Comparison of ENCODE assay signal across 9 mouse cellular contexts in genomic region chr12:35674487-35674886, GRCm38 (mm10).
DNase-seq lines count a peak whose midpoint lies in the region; ATAC-seq and TF ChIP-seq lines count a peak whose summit lies in the region.
"Had no signal": no experiment of that assay in that cellular context is flagged by ENCODE, and none has a peak within 500 bp of the region (broad histone marks: within the 10 kb centered on the region; RNA-seq: fewer than 3 reads in every experiment).

No protein-coding gene starts in this region.

- no peaks in the 10 kb centered on the region for H3K4me1 ChIP-seq in kidney, embryonic 15.5 days
- H3K4me1 ChIP-seq in MEL (ENCODE audit: control insufficient read depth in 1 of 2, insufficient read depth in 2 of 2, low read length in 2 of 2) = no peaks in the 10 kb centered on the region
- H3K4me1 ChIP-seq in kidney, postnatal 0 days (replicated peaks; ENCODE audit: insufficient read depth, low read length) = no peaks in the 10 kb centered on the region
- no peaks in the 10 kb centered on the region for H3K4me1 ChIP-seq in lung, embryonic 14.5 days (ENCODE audit: insufficient read depth)
- H3K4me1 ChIP-seq: embryonic facial prominence, embryonic 13.5 days had no signal

- no peaks in the 10 kb centered on the region for H3K27me3 ChIP-seq in kidney, embryonic 15.5 days
- no peaks in the 10 kb centered on the region for H3K27me3 ChIP-seq in MEL (ENCODE audit: control insufficient read depth in 1 of 2, insufficient read depth in 2 of 2, low read length in 2 of 2)
- H3K27me3 ChIP-seq in kidney, postnatal 0 days (ENCODE audit: insufficient read depth, low read length) = no peaks in the 10 kb centered on the region
- no peaks in the 10 kb centered on the region for H3K27me3 ChIP-seq in lung, embryonic 14.5 days (ENCODE audit: insufficient read depth, low read length)
- H3K27me3 ChIP-seq: embryonic facial prominence, embryonic 13.5 days had no signal

- no peaks in the 10 kb centered on the region for H3K9me3 ChIP-seq in kidney, embryonic 15.5 days (replicated peaks)
- no peaks in the 10 kb centered on the region for H3K9me3 ChIP-seq in MEL (replicated peaks; ENCODE audit: insufficient read depth, low read length)
- no peaks in the 10 kb centered on the region for H3K9me3 ChIP-seq in kidney, postnatal 0 days (replicated peaks; ENCODE audit: low read length)
- no peaks in the 10 kb centered on the region for H3K9me3 ChIP-seq in lung, embryonic 14.5 days (ENCODE audit: low read depth, low read length)
- H3K9me3 ChIP-seq: embryonic facial prominence, embryonic 13.5 days had no signal

- no peak for TF ChIP-seq RAD21 in MEL (IDR thresholded peaks at IDR 0.05; ENCODE audit: low read depth, low read length)

- no peak overlapping the region for H3K4me2 ChIP-seq in kidney, embryonic 15.5 days
- no peak overlapping the region for H3K4me2 ChIP-seq in kidney, postnatal 0 days (ENCODE audit: low read length)
- no peak overlapping the region for H3K4me2 ChIP-seq in lung, embryonic 14.5 days
- H3K4me2 ChIP-seq: embryonic facial prominence, embryonic 13.5 days had no signal

- TF ChIP-seq CTCF in MEL (IDR thresholded peaks at IDR 0.05 in 2 of 3, conservative IDR thresholded peaks at IDR 0.05 in 1 of 3; ENCODE audit: control insufficient read depth in 1 of 3, insufficient read depth in 1 of 3, low read depth in 2 of 3, low read length in 3 of 3, poor library complexity in 1 of 3, severe bottlenecking in 1 of 3) = 0 out of 6 replicates have a peak, but pooled peaks of 1 of the 3 experiments have one; percentile 9
- peak; percentile 61 for TF ChIP-seq CTCF in kidney, postnatal 0 days (IDR thresholded peaks at IDR 0.05; ENCODE audit: low read depth)
- TF ChIP-seq CTCF in lung, embryonic 14.5 days (IDR thresholded peaks at IDR 0.05; ENCODE audit: low read depth) = peak; percentile 40; the same call in 1 of the 2 replicates

- DNase-seq in kidney, adult 11 months = peak; percentile 26
- DNase-seq in MEL (ENCODE audit: low read depth, low spot score) = peak; percentile 3
- DNase-seq in c-Kit-positive CD71-positive TER-119-positive erythroid progenitor cells, embryonic 14.5 days (ENCODE audit: low spot score) = peak; percentile 3
- peak; percentile 54 for DNase-seq in kidney, postnatal 0 days (ENCODE audit: low spot score)
- peak; percentile 70 for DNase-seq in lung, embryonic 14.5 days
- peak; percentile 19 for DNase-seq in telencephalon, adult 2 months (ENCODE audit: low read depth, low spot score)

- no peak for TF ChIP-seq EP300 in MEL (IDR thresholded peaks at IDR 0.05; ENCODE audit: low read depth in 1 of 2, low read length in 2 of 2)

- no peak for TF ChIP-seq POLR2A in MEL (IDR thresholded peaks at IDR 0.05; ENCODE audit: control insufficient read depth in 1 of 2, insufficient read depth in 1 of 2, low read depth in 1 of 2, low read length in 2 of 2, poor library complexity in 1 of 2)

- no peaks in the 10 kb centered on the region for H3K36me3 ChIP-seq in kidney, embryonic 15.5 days
- no peaks in the 10 kb centered on the region for H3K36me3 ChIP-seq in MEL (ENCODE audit: control insufficient read depth in 1 of 2, insufficient read depth in 2 of 2, low read length in 2 of 2)
- no peaks in the 10 kb centered on the region for H3K36me3 ChIP-seq in kidney, postnatal 0 days (ENCODE audit: insufficient read depth, low read length)
- H3K36me3 ChIP-seq in lung, embryonic 14.5 days (ENCODE audit: insufficient read depth) = no peaks in the 10 kb centered on the region
- H3K36me3 ChIP-seq: embryonic facial prominence, embryonic 13.5 days had no signal

- no peak overlapping the region for H3K9ac ChIP-seq in kidney, embryonic 15.5 days
- H3K9ac ChIP-seq in MEL (ENCODE audit: control insufficient read depth, low read depth, low read length, poor library complexity, severe bottlenecking) = no peak overlapping the region
- no peak overlapping the region for H3K9ac ChIP-seq in kidney, postnatal 0 days (ENCODE audit: low read depth, low read length)
- H3K9ac ChIP-seq in lung, embryonic 14.5 days = no peak overlapping the region
- H3K9ac ChIP-seq: embryonic facial prominence, embryonic 13.5 days had no signal

- H3K79me2 ChIP-seq in MEL (ENCODE audit: control insufficient read depth, insufficient read depth, low read length, poor library complexity) = no peaks in the 10 kb centered on the region

- WGBS in kidney, embryonic 15.5 days = 54% methylated on average over 6 of the region's 6 CpGs
- 59% methylated on average over 6 of the region's 6 CpGs for WGBS in kidney, postnatal 0 days
- 53% methylated on average over 6 of the region's 6 CpGs for WGBS in lung, embryonic 14.5 days

- no peak overlapping the region for H3K4me3 ChIP-seq in kidney, embryonic 15.5 days (replicated peaks)
- no peak overlapping the region for H3K4me3 ChIP-seq in MEL (ENCODE audit: control insufficient read depth in 1 of 2, insufficient read depth in 1 of 2, low read depth in 2 of 2, low read length in 2 of 2)
- no peak overlapping the region for H3K4me3 ChIP-seq in kidney, postnatal 0 days (replicated peaks; ENCODE audit: low read depth, low read length)
- no peak overlapping the region for H3K4me3 ChIP-seq in lung, embryonic 14.5 days (ENCODE audit: low read depth, low read length)
- H3K4me3 ChIP-seq: embryonic facial prominence, embryonic 13.5 days had no signal

- no peak for ATAC-seq in kidney, embryonic 15.5 days (replicated peaks; ENCODE audit: low FRiP score)
- no peak for ATAC-seq in kidney, postnatal 0 days (replicated peaks; ENCODE audit: low FRiP score, low read depth)
- ATAC-seq in lung, embryonic 14.5 days (ENCODE audit: insufficient read depth) = no peak
- no peak for ATAC-seq in erythroblast, adult 5-6 weeks (replicated peaks; ENCODE audit: low FRiP score, poor library complexity, severe bottlenecking)

- H3K27ac ChIP-seq in kidney, embryonic 15.5 days = no peak overlapping the region
- H3K27ac ChIP-seq in MEL (ENCODE audit: control insufficient read depth, low read depth, low read length) = no peak overlapping the region
- H3K27ac ChIP-seq in kidney, postnatal 0 days = no peak overlapping the region
- H3K27ac ChIP-seq in lung, embryonic 14.5 days (ENCODE audit: low read depth) = no peak overlapping the region
- H3K27ac ChIP-seq: embryonic facial prominence, embryonic 13.5 days had no signal

TF ChIP-seq in MEL, 35 proteins besides CTCF, POLR2A, EP300 and RAD21:
- TF ChIP-seq JUND (IDR thresholded peaks at IDR 0.05; ENCODE audit: low read depth, low read length) (no peak), UBTF (IDR thresholded peaks at IDR 0.05; ENCODE audit: borderline replicate concordance, insufficient read depth, low read depth, low read length) (no peak), CHD1 (IDR thresholded peaks at IDR 0.05; ENCODE audit: low read depth, low read length) (no peak), USF2 (IDR thresholded peaks at IDR 0.05; ENCODE audit: borderline replicate concordance in 1 of 2, insufficient read depth in 1 of 2, low read depth in 1 of 2, low read length in 2 of 2) (no peak), TBP (IDR thresholded peaks at IDR 0.05; ENCODE audit: low read depth, low read length) (no peak), POLR2AphosphoS2 (IDR thresholded peaks at IDR 0.05; ENCODE audit: low read length) (no peak), GABPA (IDR thresholded peaks at IDR 0.05; ENCODE audit: low read depth, low read length) (no peak), USF1 (IDR thresholded peaks at IDR 0.05; ENCODE audit: low read depth, low read length) (no peak), MXI1 (IDR thresholded peaks at IDR 0.05; ENCODE audit: low read depth, low read length) (no peak), MYC (IDR thresholded peaks at IDR 0.05; ENCODE audit: low read depth, low read length) (no peak), NRF1 (IDR thresholded peaks at IDR 0.05; ENCODE audit: insufficient read depth, low read depth, low read length, poor library complexity, severe bottlenecking) (no peak), ZMIZ1 (IDR thresholded peaks at IDR 0.05; ENCODE audit: low read depth, low read length) (no peak), MAX (IDR thresholded peaks at IDR 0.05; ENCODE audit: low read length) (no peak), NELFE (IDR thresholded peaks at IDR 0.05; ENCODE audit: low read depth, low read length) (no peak), RCOR1 (IDR thresholded peaks at IDR 0.05; ENCODE audit: low read depth, low read length) (no peak), GATA1 (IDR thresholded peaks at IDR 0.05; ENCODE audit: low read depth, low read length) (no peak), MEF2A (IDR thresholded peaks at IDR 0.05; ENCODE audit: extremely low read depth, insufficient replicate concordance, low read depth, low read length, poor library complexity, severe bottlenecking) (no peak), E2F4 (IDR thresholded peaks at IDR 0.05; ENCODE audit: borderline replicate concordance, low read depth, low read length) (no peak), CHD2 (IDR thresholded peaks at IDR 0.05; ENCODE audit: low read length) (no peak), MAFK (IDR thresholded peaks at IDR 0.05; ENCODE audit: borderline replicate concordance, low read depth, low read length) (no peak)

Comparison
In these comparisons a context has a peak if more than half of its experiments do, and no peak if none do; other contexts are left out.
1. DNase-seq: peak in every context shown above with its lines; median percentile 70 in lung, embryonic 14.5 days; 54 in kidney, postnatal 0 days; 26 in kidney, adult 11 months; 19 in telencephalon, adult 2 months; 3 in MEL; 3 in c-Kit-positive CD71-positive TER-119-positive erythroid progenitor cells, embryonic 14.5 days.